Mouse (Mus musculus): ENCODE data around the gene Tie1. TPM values are rescaled to one million over a fixed set of nuclear protein-coding genes. Genes with fewer than 3 reads are reported as not detected.
A peak's percentile ranks its signal among the peaks of the same experiment; 100 is the strongest.

The Tie1 gene
- total and polyA plus RNA-seq, 3 experiments = not detected

GRCm38 (mm10) chr4:118436820-118437603 lies 52.8 kb downstream of the Tie1 start, which contains the start of gene Cdc20 (continued):
- TF ChIP-seq ZKSCAN1 (IDR thresholded peaks at IDR 0.05; ENCODE audit: borderline replicate concordance, low read depth, low read length) = no peak
- peak; percentile 59; the same call in 1 of the 2 replicates for TF ChIP-seq KAT2A (IDR thresholded peaks at IDR 0.05; ENCODE audit: insufficient replicate concordance, low read length)
- peak; percentile 93 for TF ChIP-seq POLR2A (IDR thresholded peaks at IDR 0.05; ENCODE audit: low read depth, low read length)
- TF ChIP-seq ZMIZ1 (IDR thresholded peaks at IDR 0.05; ENCODE audit: low read depth, low read length) = peak; percentile 93
- TF ChIP-seq GABPA (IDR thresholded peaks at IDR 0.05; ENCODE audit: insufficient replicate concordance, low read depth, low read length) = no peak
- 0 out of 2 replicates have a peak, but pooled peaks have one; percentile 79 for TF ChIP-seq E2F4 (IDR thresholded peaks at IDR 0.05; ENCODE audit: insufficient replicate concordance, low read depth, low read length)
- TF ChIP-seq SIN3A (IDR thresholded peaks at IDR 0.05; ENCODE audit: low read length) = peak; percentile 98
- peak; percentile 92 for TF ChIP-seq ELF1 (IDR thresholded peaks at IDR 0.05; ENCODE audit: low read depth, low read length)
- no peak for TF ChIP-seq IRF4 (IDR thresholded peaks at IDR 0.05; ENCODE audit: low read depth, low read length)

GRCm38 (mm10) chr4:118432332-118432731 lies 57.5 kb downstream of the Tie1 start:
- Histone ChIP-seq H3K4me3 (replicated peaks in 1 of 3; ENCODE audit: low read depth in 2 of 3, low read length in 2 of 3, poor library complexity in 1 of 3) (no peak overlapping the region), H3K79me2 (replicated peaks; ENCODE audit: control insufficient read depth, extremely low read depth, insufficient read depth, poor library complexity, severe bottlenecking) (peaks cover 49% of the 10 kb centered on the region), H3K9ac (ENCODE audit: insufficient read depth, low read depth) (no peak overlapping the region), H3K9me3 (replicated peaks; ENCODE audit: low read length) (no peaks in the 10 kb centered on the region), H3K36me3 (replicated peaks in 1 of 2; ENCODE audit: control insufficient read depth in 1 of 2, insufficient read depth in 1 of 2, low read length in 1 of 2) (peaks cover 58 to 68% of the 10 kb centered on the region in 2 experiments), H3K27me3 (replicated peaks) (no peaks in the 10 kb centered on the region), H3K27ac (ENCODE audit: insufficient read depth, low read depth) (no peak overlapping the region), H3K4me2 (ENCODE audit: insufficient read depth, low read depth, poor library complexity, severe bottlenecking) (no peak overlapping the region), H3K4me1 (ENCODE audit: control insufficient read depth in 1 of 2, insufficient read depth in 2 of 2) (peaks cover 17 to 50% of the 10 kb centered on the region in 2 experiments)
- DNase-seq (ENCODE audit: extremely low read depth) = no peak
- TF ChIP-seq HCFC1 (IDR thresholded peaks at IDR 0.05; ENCODE audit: low read depth, low read length) (no peak), JUND (conservative IDR thresholded peaks at IDR 0.05; ENCODE audit: low read depth, low read length) (no peak)
- dilution Hi-C loops (cut with MboI; ENCODE audit: extremely low pct_ligation_motif_present, extremely low pct_unique_long_range_greater_than_20kb, low sequenced_read_pairs) (no loop called here), in situ Hi-C loops (cut with MboI; ENCODE audit: low pct_ligation_motif_present, low pct_unique_long_range_greater_than_20kb, low sequenced_read_pairs) (no loop called here)

DNA sequence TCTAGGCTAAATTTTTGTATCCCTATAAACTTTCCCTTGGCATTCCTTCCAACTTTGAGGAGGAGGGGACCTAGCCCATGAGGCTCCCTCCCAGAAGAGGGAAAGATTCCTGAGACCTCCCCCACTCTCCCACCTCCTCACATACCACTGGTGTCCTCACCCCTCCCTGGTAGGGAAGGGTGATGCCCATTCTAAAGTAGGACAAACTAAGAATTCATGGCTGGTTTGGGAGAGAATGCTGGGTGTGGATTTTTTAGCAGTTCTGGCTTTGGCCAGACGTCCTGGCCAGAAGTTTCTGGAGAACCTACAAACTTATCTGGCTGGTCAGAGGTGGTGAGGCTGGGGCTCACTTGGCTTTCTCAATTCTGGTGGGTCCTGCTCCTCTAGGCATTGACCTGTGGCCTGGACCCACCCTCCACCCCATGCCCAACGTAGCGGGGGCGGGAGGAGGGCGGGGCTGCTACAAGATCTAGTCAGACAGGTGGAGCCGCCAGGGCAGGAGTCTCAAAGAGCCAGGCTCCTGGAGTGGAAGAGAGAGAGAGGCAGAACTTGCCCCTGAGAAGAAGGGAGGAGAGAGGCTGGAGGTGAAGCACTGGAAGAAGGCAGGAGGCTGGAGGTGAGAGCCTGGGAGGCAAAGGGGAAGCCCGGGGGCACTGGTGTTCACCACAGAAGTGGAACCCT lies 60.5 kb downstream of the Tie1 start:
- Histone ChIP-seq H3K79me2 (replicated peaks; ENCODE audit: control insufficient read depth, extremely low read depth, insufficient read depth, poor library complexity, severe bottlenecking) (peaks cover 29% of the 10 kb centered on the region), H3K36me3 (replicated peaks in 1 of 2; ENCODE audit: control insufficient read depth in 1 of 2, insufficient read depth in 1 of 2, low read length in 1 of 2) (peaks cover 41 to 48% of the 10 kb centered on the region in 2 experiments), H3K9ac (ENCODE audit: insufficient read depth, low read depth) (peak overlapping the region; percentile 70), H3K4me1 (ENCODE audit: control insufficient read depth in 1 of 2, insufficient read depth in 2 of 2) (peaks cover 13 to 49% of the 10 kb centered on the region in 2 experiments), H3K9me3 (replicated peaks; ENCODE audit: low read length) (no peaks in the 10 kb centered on the region), H3K4me3 (replicated peaks in 1 of 3; ENCODE audit: low read depth in 2 of 3, low read length in 2 of 3, poor library complexity in 1 of 3) (peak overlapping the region; percentile 71 to 92 (median 91)), H3K27me3 (replicated peaks) (no peaks in the 10 kb centered on the region), H3K27ac (ENCODE audit: insufficient read depth, low read depth) (no peak overlapping the region), H3K4me2 (ENCODE audit: insufficient read depth, low read depth, poor library complexity, severe bottlenecking) (peak overlapping the region; percentile 91)
- DNase-seq (ENCODE audit: extremely low read depth) = no peak
- dilution Hi-C loops (cut with MboI; ENCODE audit: extremely low pct_ligation_motif_present, extremely low pct_unique_long_range_greater_than_20kb, low sequenced_read_pairs) (no loop called here), in situ Hi-C loops (cut with MboI; ENCODE audit: low pct_ligation_motif_present, low pct_unique_long_range_greater_than_20kb, low sequenced_read_pairs) (no loop called here)
- TF ChIP-seq BHLHE40 (IDR thresholded peaks at IDR 0.05; ENCODE audit: low read depth, low read length) (no peak), ETS1 (conservative IDR thresholded peaks at IDR 0.05; ENCODE audit: low read depth, low read length) (no peak), TCF12 (IDR thresholded peaks at IDR 0.05; ENCODE audit: low read depth, low read length) (no peak), SMC3 (IDR thresholded peaks at IDR 0.05; ENCODE audit: low read depth, low read length) (no peak), ELF1 (IDR thresholded peaks at IDR 0.05; ENCODE audit: low read depth, low read length) (no peak), ZNF384 (IDR thresholded peaks at IDR 0.05; ENCODE audit: low read depth, low read length) (no peak)
